Comparison of ENCODE assay signal across 18 mouse cellular contexts in genomic region chr5:31713280-31713711, GRCm38 (mm10). TPM values are rescaled to one million over a fixed set of nuclear protein-coding genes. Genes with fewer than 3 reads are reported as not detected.
DNase-seq lines count a peak whose midpoint lies in the region; ATAC-seq and TF ChIP-seq lines count a peak whose summit lies in the region.
"Had no signal": no experiment of that assay in that cellular context is flagged by ENCODE, and none has a peak within 500 bp of the region (broad histone marks: within the 10 kb centered on the region; RNA-seq: fewer than 3 reads in every experiment).

No protein-coding gene starts in this region.

- ATAC-seq in kidney, postnatal 0 days (replicated peaks; ENCODE audit: low FRiP score, low read depth): peak; percentile 72
- peak; percentile 44 for ATAC-seq in inflammation-experienced regulatory T-cells, adult 6 months
- ATAC-seq in stomach, embryonic 14.5 days (ENCODE audit: insufficient number of reproducible peaks, insufficient read depth, low FRiP score, low read depth): peak; percentile 92
- ATAC-seq in midbrain, embryonic 16.5 days: no peak
- ATAC-seq: forebrain, embryonic 13.5 days; liver, embryonic 12.5 days had no signal

- DNase-seq in kidney, postnatal 0 days (ENCODE audit: low spot score): peak; percentile 37
- no peak for DNase-seq in kidney, postnatal 36 days
- DNase-seq in MEL (ENCODE audit: low read depth, low spot score): peak; percentile 30
- DNase-seq in cerebellum, adult 18-20 months: no peak
- DNase-seq: adrenal gland, adult 2 months; cerebellum, postnatal 14 days; gastrocnemius, postnatal 14 days; left cerebral cortex, postnatal 4 days; thymus, adult 2 months had no signal

- H3K9me3 ChIP-seq in kidney, postnatal 0 days (replicated peaks; ENCODE audit: low read length): no peaks in the 10 kb centered on the region
- no peaks in the 10 kb centered on the region for H3K9me3 ChIP-seq in MEL (replicated peaks; ENCODE audit: insufficient read depth, low read length)
- no peaks in the 10 kb centered on the region for H3K9me3 ChIP-seq in stomach, embryonic 14.5 days (ENCODE audit: control insufficient read depth, low read depth, low read length)
- H3K9me3 ChIP-seq in midbrain, embryonic 16.5 days (replicated peaks; ENCODE audit: control insufficient read depth, low read length, poor library complexity, severe bottlenecking): no peaks in the 10 kb centered on the region
- H3K9me3 ChIP-seq: forebrain, embryonic 13.5 days; G1E; liver, embryonic 12.5 days; midbrain, embryonic 12.5 days had no signal

- no peak overlapping the region for H3K4me3 ChIP-seq in kidney, postnatal 0 days (replicated peaks; ENCODE audit: low read depth, low read length)
- peak overlapping the region in 1 of 2 experiments; percentile 51; a peak in 2 of 4 replicates for H3K4me3 ChIP-seq in MEL (ENCODE audit: control insufficient read depth in 1 of 2, insufficient read depth in 1 of 2, low read depth in 2 of 2, low read length in 2 of 2)
- H3K4me3 ChIP-seq in stomach, embryonic 14.5 days (ENCODE audit: low read depth, low read length): no peak overlapping the region
- H3K4me3 ChIP-seq in midbrain, embryonic 16.5 days (ENCODE audit: low read depth, low read length): no peak overlapping the region
- H3K4me3 ChIP-seq: forebrain, embryonic 13.5 days; liver, embryonic 12.5 days; midbrain, embryonic 12.5 days had no signal

- no peaks in the 10 kb centered on the region; the same call in 1 of the 2 replicates for H3K79me2 ChIP-seq in MEL (ENCODE audit: control insufficient read depth, insufficient read depth, low read length, poor library complexity)

- H3K4me2 ChIP-seq in kidney, postnatal 0 days (ENCODE audit: low read length): no peak overlapping the region
- no peak overlapping the region for H3K4me2 ChIP-seq in stomach, embryonic 14.5 days (replicated peaks; ENCODE audit: low read depth, low read length)
- no peak overlapping the region for H3K4me2 ChIP-seq in midbrain, embryonic 16.5 days (ENCODE audit: low read length)
- H3K4me2 ChIP-seq: forebrain, embryonic 13.5 days; heart, embryonic 11.5 days; hindbrain, embryonic 14.5 days; liver, embryonic 12.5 days; midbrain, embryonic 12.5 days had no signal

- 67% methylated on average over 2 of the region's 2 CpGs for WGBS in kidney, postnatal 0 days
- 64% methylated on average over 2 of the region's 2 CpGs for WGBS in stomach, embryonic 14.5 days
- 84% methylated on average over 2 of the region's 2 CpGs for WGBS in midbrain, embryonic 16.5 days

- peak overlapping the region; percentile 85 for H3K27ac ChIP-seq in kidney, postnatal 0 days
- peak overlapping the region; percentile 5 for H3K27ac ChIP-seq in MEL (ENCODE audit: control insufficient read depth, low read depth, low read length)
- H3K27ac ChIP-seq in stomach, embryonic 14.5 days (ENCODE audit: low read length): peak overlapping the region; percentile 96
- no peak overlapping the region for H3K27ac ChIP-seq in midbrain, embryonic 16.5 days (ENCODE audit: low read length)
- H3K27ac ChIP-seq: forebrain, embryonic 13.5 days; hindbrain, embryonic 14.5 days; liver, embryonic 12.5 days; midbrain, embryonic 12.5 days had no signal

- TF ChIP-seq CTCF in kidney, postnatal 0 days (IDR thresholded peaks at IDR 0.05; ENCODE audit: low read depth): no peak
- TF ChIP-seq CTCF in MEL (IDR thresholded peaks at IDR 0.05 in 2 of 3, conservative IDR thresholded peaks at IDR 0.05 in 1 of 3; ENCODE audit: control insufficient read depth in 1 of 3, insufficient read depth in 1 of 3, low read depth in 2 of 3, low read length in 3 of 3, poor library complexity in 1 of 3, severe bottlenecking in 1 of 3): no peak

- TF ChIP-seq RAD21 in MEL (IDR thresholded peaks at IDR 0.05; ENCODE audit: low read depth, low read length): no peak

- no peak for TF ChIP-seq POLR2A in MEL (IDR thresholded peaks at IDR 0.05; ENCODE audit: control insufficient read depth in 1 of 2, insufficient read depth in 1 of 2, low read depth in 1 of 2, low read length in 2 of 2, poor library complexity in 1 of 2)

- no peaks in the 10 kb centered on the region for H3K36me3 ChIP-seq in kidney, postnatal 0 days (ENCODE audit: insufficient read depth, low read length)
- peaks cover 0 to 23% of the 10 kb centered on the region in 2 experiments; a peak in 3 of 4 replicates for H3K36me3 ChIP-seq in MEL (ENCODE audit: control insufficient read depth in 1 of 2, insufficient read depth in 2 of 2, low read length in 2 of 2)
- no peaks in the 10 kb centered on the region for H3K36me3 ChIP-seq in stomach, embryonic 14.5 days (ENCODE audit: control insufficient read depth, insufficient read depth, low read length)
- H3K36me3 ChIP-seq in midbrain, embryonic 16.5 days (ENCODE audit: control insufficient read depth, insufficient read depth, low read length): no peaks in the 10 kb centered on the region

- H3K27me3 ChIP-seq in kidney, postnatal 0 days (ENCODE audit: insufficient read depth, low read length): no peaks in the 10 kb centered on the region
- no peaks in the 10 kb centered on the region for H3K27me3 ChIP-seq in MEL (ENCODE audit: control insufficient read depth in 1 of 2, insufficient read depth in 2 of 2, low read length in 2 of 2)
- no peaks in the 10 kb centered on the region for H3K27me3 ChIP-seq in stomach, embryonic 14.5 days (ENCODE audit: control insufficient read depth, insufficient read depth, low read length)
- no peaks in the 10 kb centered on the region for H3K27me3 ChIP-seq in midbrain, embryonic 16.5 days (ENCODE audit: control insufficient read depth, insufficient read depth, low read depth, low read length)
- H3K27me3 ChIP-seq: forebrain, embryonic 13.5 days; liver, embryonic 12.5 days; midbrain, embryonic 12.5 days had no signal

- no peak overlapping the region for H3K9ac ChIP-seq in kidney, postnatal 0 days (ENCODE audit: low read depth, low read length)
- peak overlapping the region; percentile 11 for H3K9ac ChIP-seq in MEL (ENCODE audit: control insufficient read depth, low read depth, low read length, poor library complexity, severe bottlenecking)
- H3K9ac ChIP-seq in stomach, embryonic 14.5 days (replicated peaks; ENCODE audit: low read depth, low read length): no peak overlapping the region
- H3K9ac ChIP-seq in midbrain, embryonic 16.5 days (ENCODE audit: low read depth, low read length): no peak overlapping the region
- H3K9ac ChIP-seq: forebrain, embryonic 13.5 days; hindbrain, embryonic 14.5 days; liver, embryonic 12.5 days; midbrain, embryonic 12.5 days had no signal

- no peaks in the 10 kb centered on the region for H3K4me1 ChIP-seq in kidney, postnatal 0 days (replicated peaks; ENCODE audit: insufficient read depth, low read length)
- peaks cover 9 to 19% of the 10 kb centered on the region in 2 experiments for H3K4me1 ChIP-seq in MEL (ENCODE audit: control insufficient read depth in 1 of 2, insufficient read depth in 2 of 2, low read length in 2 of 2)
- H3K4me1 ChIP-seq in stomach, embryonic 14.5 days (ENCODE audit: control insufficient read depth, insufficient read depth, low read length): 0 out of 2 replicates have a peak, but pooled peaks cover 6% of the 10 kb centered on the region
- H3K4me1 ChIP-seq in midbrain, embryonic 16.5 days (ENCODE audit: control insufficient read depth, insufficient read depth, low read length): no peaks in the 10 kb centered on the region
- H3K4me1 ChIP-seq: forebrain, embryonic 13.5 days; midbrain, embryonic 12.5 days had no signal

- TF ChIP-seq EP300 in MEL (IDR thresholded peaks at IDR 0.05; ENCODE audit: low read depth in 1 of 2, low read length in 2 of 2): peak; percentile 50 to 55; a peak in 2 of 4 replicates

TF ChIP-seq in MEL, 35 proteins besides CTCF, POLR2A, EP300 and RAD21 (continues in another document):
- TF ChIP-seq SIN3A (IDR thresholded peaks at IDR 0.05; ENCODE audit: low read length) (peak; percentile 54), JUND (IDR thresholded peaks at IDR 0.05; ENCODE audit: low read depth, low read length) (no peak), MYC (IDR thresholded peaks at IDR 0.05; ENCODE audit: low read depth, low read length) (peak; percentile 56; the same call in 1 of the 2 replicates), KAT2A (conservative IDR thresholded peaks at IDR 0.05; ENCODE audit: low read depth, low read length) (no peak), ZC3H11A (IDR thresholded peaks at IDR 0.05; ENCODE audit: low read depth, low read length) (0 out of 2 replicates have a peak, but pooled peaks have one; percentile 13), MAX (IDR thresholded peaks at IDR 0.05; ENCODE audit: low read length) (no peak), ELF1 (IDR thresholded peaks at IDR 0.05; ENCODE audit: low read depth, low read length) (no peak), SMC3 (IDR thresholded peaks at IDR 0.05; ENCODE audit: low read depth, low read length) (no peak), MEF2A (IDR thresholded peaks at IDR 0.05; ENCODE audit: extremely low read depth, insufficient replicate concordance, low read depth, low read length, poor library complexity, severe bottlenecking) (peak; percentile 9; the same call in 1 of the 2 replicates), GATA1 (IDR thresholded peaks at IDR 0.05; ENCODE audit: low read depth, low read length) (peak; percentile 35; the same call in 1 of the 2 replicates), ETS1 (IDR thresholded peaks at IDR 0.05; ENCODE audit: low read depth, low read length) (peak; percentile 56), MXI1 (IDR thresholded peaks at IDR 0.05; ENCODE audit: low read depth, low read length) (0 out of 2 replicates have a peak, but pooled peaks have one; percentile 29)

RNA-seq across cellular contexts. Expression of gene Babam2, which starts 15.8 kb away (rescaled TPM):
- 82.7 and 90.2 TPM in 2 replicates for polyA plus RNA-seq in kidney, postnatal 0 days (2015; fragmentation: Nextera tagmentation; extraction: Ambion mirVana)
- total RNA-seq in MEL (2012; rRNA removed): 40.5 and 43.3 TPM in 2 replicates
- 10 to 100 TPM in 1 of 2 experiments, not detected in 1; 86.6 TPM for polyA plus RNA-seq in MEL (2012; ENCODE audit: insufficient read depth in 1 of 2, insufficient read length in 2 of 2, low read depth in 1 of 2, low replicate concordance in 2 of 2, missing spikeins in 1 of 2)
- polyA plus RNA-seq in inflammation-experienced regulatory T-cells, adult 6 months (2017; shearing (Covaris generic)): 100 to 1,000 TPM in 2 of 3 experiments, 10 to 100 TPM in 1; 83.9 to 117 (median 107) TPM
- 59.6 and 62.9 TPM in 2 replicates for polyA plus RNA-seq in stomach, embryonic 14.5 days (2014; fragmentation: Nextera tagmentation; extraction: Ambion mirVana)
- polyA plus RNA-seq in midbrain, embryonic 16.5 days (2015; fragmentation: Nextera tagmentation; extraction: Ambion mirVana): 47.3 and 54.7 TPM in 2 replicates

RNA-seq across cellular contexts. Expression of gene Rbks, which starts 15.9 kb away (rescaled TPM):
- polyA plus RNA-seq in kidney, postnatal 0 days (2015; fragmentation: Nextera tagmentation; extraction: Ambion mirVana): 11.7 and 12.5 TPM in 2 replicates
- total RNA-seq in MEL (2012; rRNA removed): 23.8 and 34.3 TPM in 2 replicates
- 10 to 100 TPM in 1 of 2 experiments, not detected in 1; 47.4 TPM for polyA plus RNA-seq in MEL (2012; ENCODE audit: insufficient read depth in 1 of 2, insufficient read length in 2 of 2, low read depth in 1 of 2, low replicate concordance in 2 of 2, missing spikeins in 1 of 2)
- 10 to 100 TPM in 2 of 3 experiments, 1 to 10 TPM in 1; 7.6 to 17.4 (median 13.0) TPM for polyA plus RNA-seq in inflammation-experienced regulatory T-cells, adult 6 months (2017; shearing (Covaris generic))
- 2.2 and 3.3 TPM in 2 replicates for polyA plus RNA-seq in stomach, embryonic 14.5 days (2014; fragmentation: Nextera tagmentation; extraction: Ambion mirVana)
- 1.9 and 2.5 TPM in 2 replicates for polyA plus RNA-seq in midbrain, embryonic 16.5 days (2015; fragmentation: Nextera tagmentation; extraction: Ambion mirVana)

Comparison
In these comparisons a context has a peak if more than half of its experiments do, and no peak if none do; other contexts are left out.
1. DNase-seq: peak in kidney, postnatal 0 days (single experiment) and MEL (single experiment); none in kidney, postnatal 36 days (0 of 2) and cerebellum, adult 18-20 months (0 of 2).